ENCODE assay signal across 12 mouse cellular contexts in the genomic region with DNA sequence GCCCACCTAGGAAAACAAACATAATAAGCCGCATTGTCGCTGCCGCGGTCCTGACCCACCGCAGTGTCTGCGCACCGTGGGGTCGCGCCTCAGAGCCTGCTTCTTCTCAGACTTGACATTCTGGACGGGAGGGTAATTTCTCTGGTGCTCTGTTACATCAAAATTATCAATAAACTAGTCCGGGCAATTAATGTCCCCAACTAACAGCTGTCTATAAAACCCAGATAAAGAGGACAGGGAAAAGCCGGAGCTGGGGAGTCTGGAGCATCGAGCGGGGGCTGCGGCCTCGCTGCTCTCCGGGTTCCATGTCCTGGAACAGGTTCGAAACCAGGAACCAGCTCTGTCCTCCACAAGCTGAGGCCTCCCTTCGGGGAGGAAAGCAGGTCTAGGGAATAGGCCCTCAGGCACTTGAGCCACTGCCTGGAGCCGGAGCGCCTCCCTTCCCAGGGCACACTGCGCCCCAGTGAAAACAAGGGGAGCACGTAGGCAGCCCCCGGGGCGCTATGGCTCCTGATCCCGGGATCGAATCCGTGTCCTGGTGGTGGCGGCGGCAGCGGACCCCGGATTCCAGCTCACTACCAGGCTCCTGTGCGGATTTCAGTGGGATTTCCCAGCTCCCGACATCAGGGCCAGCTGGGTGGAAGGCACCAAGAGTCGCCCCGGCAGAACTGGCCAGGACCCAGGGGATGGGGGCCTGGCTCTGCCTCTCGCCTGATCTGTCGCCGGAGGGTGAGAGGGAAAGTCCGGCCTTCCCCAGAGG. TPM values are rescaled to one million over a fixed set of nuclear protein-coding genes. Genes with fewer than 3 reads are reported as not detected.
DNase-seq lines count a peak whose midpoint lies in the region; ATAC-seq and TF ChIP-seq lines count a peak whose summit lies in the region.
"Had no signal": no experiment of that assay in that cellular context is flagged by ENCODE, and none has a peak within 500 bp of the region (broad histone marks: within the 10 kb centered on the region; RNA-seq: fewer than 3 reads in every experiment).

No protein-coding gene starts in this region.

- DNase-seq in heart, postnatal 36 days, result no peak
- DNase-seq in lung, postnatal 14 days, result peak; percentile 17
- no peak for DNase-seq in right cerebral cortex, postnatal 10 days (ENCODE audit: low spot score in 2 of 2)
- no peak for DNase-seq in urinary bladder, adult 18-20 months (ENCODE audit: low spot score in 2 of 2)
- DNase-seq in cerebellum, adult 18-20 months, result no peak
- DNase-seq: cerebellum, adult 8-10 months; kidney, postnatal 14 days had no signal

- TF ChIP-seq CTCF in ES-Bruce4 (IDR thresholded peaks at IDR 0.05; ENCODE audit: low read depth, low read length), result no peak

- peak overlapping the region; percentile 25 for H3K4me3 ChIP-seq in heart, embryonic 13.5 days
- peak overlapping the region; percentile 42 for H3K4me3 ChIP-seq in ES-Bruce4 (ENCODE audit: low read depth, low read length)
- H3K4me3 ChIP-seq in intestine, embryonic 15.5 days (replicated peaks), result peak overlapping the region; percentile 68
- H3K4me3 ChIP-seq: erythroblast, embryonic 14.5 days; midbrain, embryonic 13.5 days had no signal

- TF ChIP-seq EP300 in ES-Bruce4 (IDR thresholded peaks at IDR 0.05; ENCODE audit: insufficient read depth, low read depth, low read length), result no peak

- intact Hi-C loops in heart, postnatal 36 days (cut with DNase I), result no loop called here

- WGBS in heart, embryonic 13.5 days, result 5% methylated on average over 40 of the region's 40 CpGs
- WGBS in intestine, embryonic 15.5 days, result 5% methylated on average over 40 of the region's 40 CpGs

- ATAC-seq in heart, embryonic 13.5 days (ENCODE audit: extremely low read depth, insufficient number of reproducible peaks, low FRiP score, low TSS enrichment), result no peak
- ATAC-seq in intestine, embryonic 15.5 days, result no peak
- ATAC-seq: midbrain, embryonic 13.5 days had no signal

- no peaks in the 10 kb centered on the region for H3K36me3 ChIP-seq in heart, embryonic 13.5 days
- no peaks in the 10 kb centered on the region for H3K36me3 ChIP-seq in ES-Bruce4 (ENCODE audit: control insufficient read depth, insufficient read depth, low read length, poor library complexity, severe bottlenecking)
- no peaks in the 10 kb centered on the region for H3K36me3 ChIP-seq in intestine, embryonic 15.5 days
- H3K36me3 ChIP-seq: midbrain, embryonic 13.5 days had no signal

- TF ChIP-seq POLR2A in ES-Bruce4 (IDR thresholded peaks at IDR 0.05; ENCODE audit: insufficient read depth, low read length), result no peak

- H3K4me1 ChIP-seq in heart, embryonic 13.5 days, result peaks cover 20% of the 10 kb centered on the region
- no peaks in the 10 kb centered on the region for H3K4me1 ChIP-seq in ES-Bruce4 (ENCODE audit: control insufficient read depth, insufficient read depth, low read length)
- H3K4me1 ChIP-seq in intestine, embryonic 15.5 days (replicated peaks), result peaks cover 17% of the 10 kb centered on the region

- H3K4me2 ChIP-seq in heart, embryonic 13.5 days, result peak overlapping the region; percentile 39
- H3K4me2 ChIP-seq in intestine, embryonic 15.5 days (replicated peaks), result peak overlapping the region; percentile 87
- H3K4me2 ChIP-seq: midbrain, embryonic 13.5 days had no signal

- peak overlapping the region; percentile 34; the same call in 1 of the 2 replicates for H3K9ac ChIP-seq in heart, embryonic 13.5 days
- H3K9ac ChIP-seq in ES-Bruce4 (ENCODE audit: low read depth, poor library complexity, severe bottlenecking), result peak overlapping the region; percentile 48
- H3K9ac ChIP-seq in intestine, embryonic 15.5 days, result peak overlapping the region; percentile 66
- H3K9ac ChIP-seq: midbrain, embryonic 13.5 days had no signal

- peaks cover 98% of the 10 kb centered on the region for H3K27me3 ChIP-seq in heart, embryonic 13.5 days (replicated peaks)
- peaks cover 26% of the 10 kb centered on the region for H3K27me3 ChIP-seq in ES-Bruce4 (ENCODE audit: control insufficient read depth, insufficient read depth, low read length, poor library complexity, severe bottlenecking)
- peaks cover 70% of the 10 kb centered on the region for H3K27me3 ChIP-seq in intestine, embryonic 15.5 days (replicated peaks)

- H3K27ac ChIP-seq in heart, embryonic 13.5 days (replicated peaks), result no peak overlapping the region
- H3K27ac ChIP-seq in ES-Bruce4 (ENCODE audit: insufficient read depth, low read length), result no peak overlapping the region
- peak overlapping the region; percentile 67 for H3K27ac ChIP-seq in intestine, embryonic 15.5 days
- H3K27ac ChIP-seq: midbrain, embryonic 13.5 days had no signal

- H3K9me3 ChIP-seq in heart, embryonic 13.5 days, result no peaks in the 10 kb centered on the region
- no peaks in the 10 kb centered on the region for H3K9me3 ChIP-seq in ES-Bruce4 (replicated peaks; ENCODE audit: control insufficient read depth, insufficient read depth, low read length, poor library complexity, severe bottlenecking)
- no peaks in the 10 kb centered on the region for H3K9me3 ChIP-seq in intestine, embryonic 15.5 days
- H3K9me3 ChIP-seq: midbrain, embryonic 13.5 days had no signal

RNA-seq across cellular contexts. Expression of a gene that starts 4.9 kb away (rescaled TPM):
- polyA plus RNA-seq in heart, embryonic 13.5 days (2015; fragmentation: Nextera tagmentation; extraction: Ambion mirVana), result 7.7 and 9.5 TPM in 2 replicates
- total RNA-seq in heart, postnatal 36 days (2021), result under 1 TPM; 0.22 to 0.25 TPM
- polyA plus RNA-seq in ES-Bruce4 (2011; ENCODE audit: insufficient read depth, insufficient read length, low read depth, missing spikeins), result 0.33 TPM in 1 of 2 replicates, not detected in the other
- 105 and 126 TPM in 2 replicates for polyA plus RNA-seq in intestine, embryonic 15.5 days (2015; fragmentation: Nextera tagmentation; extraction: Ambion mirVana)
- polyA plus RNA-seq: erythroblast, embryonic 14.5 days had no signal

RNA-seq across cellular contexts. Expression of a gene that starts 19.1 kb away (rescaled TPM):
- 35.3 and 42.8 TPM in 2 replicates for polyA plus RNA-seq in heart, embryonic 13.5 days (2015; fragmentation: Nextera tagmentation; extraction: Ambion mirVana)
- total RNA-seq in heart, postnatal 36 days (2021), result 10 to 100 TPM; 11.0 to 12.2 TPM
- polyA plus RNA-seq in ES-Bruce4 (2011; ENCODE audit: insufficient read depth, insufficient read length, low read depth, missing spikeins), result 35.5 and 38.9 TPM in 2 replicates
- polyA plus RNA-seq in intestine, embryonic 15.5 days (2015; fragmentation: Nextera tagmentation; extraction: Ambion mirVana), result 50.6 and 52.3 TPM in 2 replicates

RNA-seq across cellular contexts. Expression of a gene that starts 26.9 kb away (rescaled TPM):
- polyA plus RNA-seq in heart, embryonic 13.5 days (2015; fragmentation: Nextera tagmentation; extraction: Ambion mirVana), result 6.8 and 7.4 TPM in 2 replicates
- total RNA-seq in heart, postnatal 36 days (2021), result 1 to 10 TPM; 1.9 to 2.4 TPM
- polyA plus RNA-seq in ES-Bruce4 (2011; ENCODE audit: insufficient read depth, insufficient read length, low read depth, missing spikeins), result not detected in 2 replicates
- polyA plus RNA-seq in intestine, embryonic 15.5 days (2015; fragmentation: Nextera tagmentation; extraction: Ambion mirVana), result 0.69 and 0.80 TPM in 2 replicates
- polyA plus RNA-seq: erythroblast, embryonic 14.5 days had no signal

RNA-seq across cellular contexts. Expression of a gene that starts 38.7 kb away (rescaled TPM):
- polyA plus RNA-seq in heart, embryonic 13.5 days (2015; fragmentation: Nextera tagmentation; extraction: Ambion mirVana), result 0.52 and 0.64 TPM in 2 replicates
- total RNA-seq in heart, postnatal 36 days (2021), result under 1 TPM in 1 of 2 experiments, not detected in 1; 0.14 TPM
- not detected in 2 replicates for polyA plus RNA-seq in ES-Bruce4 (2011; ENCODE audit: insufficient read depth, insufficient read length, low read depth, missing spikeins)
- polyA plus RNA-seq in intestine, embryonic 15.5 days (2015; fragmentation: Nextera tagmentation; extraction: Ambion mirVana), result 9.0 and 9.3 TPM in 2 replicates
- polyA plus RNA-seq: erythroblast, embryonic 14.5 days had no signal

Comparison
In these comparisons a context has a peak if more than half of its experiments do, and no peak if none do; other contexts are left out.
1. RNA of a gene that starts 4.9 kb away (polyA plus RNA-seq): 105 to 126 TPM in intestine, embryonic 15.5 days; 7.7 to 9.5 TPM in heart, embryonic 13.5 days and 0.33 TPM in ES-Bruce4; every median in the first group is over 10 times any median in the second.
2. Peak in every context shown above with its lines, with median percentiles within 50 percentile points of each other: H3K4me3 ChIP-seq and H3K9ac ChIP-seq.